Mouse (Mus musculus) CH12.LX (cell line): Measurements from ENCODE around the gene Olfr774. TPM values are rescaled to one million over a fixed set of nuclear protein-coding genes. Genes with fewer than 3 reads are reported as not detected.

Source experiments
- DNase-seq: peaks from one replicate; pipeline ENCODE4 v3.0.0-alpha.2; 2013; ENCODE audit errors: extremely low read depth
- H3K27ac ChIP-seq: 2 replicates; pipeline ENCODE4 v1.5.1; 2012; ENCODE audit warnings: low read depth, mild to moderate bottlenecking, control low read depth, moderate library complexity; ENCODE audit not compliant: insufficient read depth
- H3K27me3 ChIP-seq: replicated peaks from 2 replicates; pipeline ENCODE3; 2012; ENCODE audit warnings: inconsistent platforms
- H3K36me3 ChIP-seq, 2 experiments: replicated peaks in 1 of 2; 2 replicates each; pipeline versions ENCODE3 to v1.6.1; 2012; ENCODE audit warnings: inconsistent platforms in 1 of 2, low read length in 1 of 2, mild to moderate bottlenecking in 1 of 2, mixed read lengths in 1 of 2, moderate library complexity in 1 of 2; ENCODE audit not compliant: control insufficient read depth in 1 of 2, insufficient read depth in 1 of 2
- H3K4me1 ChIP-seq, 2 experiments: 2 replicates each; pipeline ENCODE4 v1.6.1; 2012; ENCODE audit warnings: inconsistent platforms in 1 of 2, moderate library complexity in 1 of 2; ENCODE audit not compliant: insufficient read depth in 2 of 2, control insufficient read depth in 1 of 2
- H3K4me2 ChIP-seq: 2 replicates; pipeline ENCODE4 v1.6.1; 2012; ENCODE audit warnings: low read depth, mild to moderate bottlenecking, control low read depth; ENCODE audit not compliant: poor library complexity, insufficient read depth, severe bottlenecking
- H3K4me3 ChIP-seq, 3 experiments: fragments of 150-350 bp in 1 of 3; sonication (generic) in 1 of 3; replicated peaks in 1 of 3; 2 replicates each; pipeline versions ENCODE3 to v1.5.1; 2011 to 2012; ENCODE audit warnings: low read depth in 2 of 3, low read length in 2 of 3, mild to moderate bottlenecking in 2 of 3, moderate library complexity in 2 of 3, control low read depth in 1 of 3, improper control_type of control experiment in 1 of 3, inconsistent platforms in 1 of 3, mixed read lengths in 1 of 3; ENCODE audit not compliant: poor library complexity in 1 of 3
- H3K79me2 ChIP-seq: replicated peaks from 2 replicates; pipeline ENCODE4 v1.6.1; 2012; ENCODE audit warnings: mild to moderate bottlenecking, moderate library complexity; ENCODE audit not compliant: control insufficient read depth, poor library complexity, insufficient read depth, severe bottlenecking; ENCODE audit errors: extremely low read depth
- H3K9ac ChIP-seq: 2 replicates; pipeline ENCODE4 v1.6.1; 2012; ENCODE audit warnings: low read depth, mild to moderate bottlenecking, control low read depth, moderate library complexity; ENCODE audit not compliant: insufficient read depth
- H3K9me3 ChIP-seq: replicated peaks from 2 replicates; pipeline ENCODE3; 2012; ENCODE audit warnings: low read length, inconsistent platforms, mixed read lengths
- CHD2 ChIP-seq: IDR thresholded peaks from 2 replicates; pipeline ENCODE4 v1.6.1; 2011; ENCODE audit warnings: low read length, improper control_type of control experiment
- E2F4 ChIP-seq: IDR thresholded peaks from 2 replicates; pipeline ENCODE4 v1.6.1; 2011; ENCODE audit warnings: low read depth, low read length, improper control_type of control experiment; ENCODE audit not compliant: insufficient replicate concordance
- ELF1 ChIP-seq: IDR thresholded peaks from 2 replicates; pipeline ENCODE4 v1.6.1; 2014; ENCODE audit warnings: low read depth, mild to moderate bottlenecking, inconsistent platforms, low read length, improper control_type of control experiment
- ETS1 ChIP-seq: conservative IDR thresholded peaks from 2 replicates; pipeline ENCODE4 v1.6.1; 2012; ENCODE audit warnings: low read depth, mild to moderate bottlenecking, inconsistent platforms, low read length, improper control_type of control experiment, moderate library complexity
- GABPA ChIP-seq: IDR thresholded peaks from 2 replicates; pipeline ENCODE4 v1.6.1; 2012; ENCODE audit warnings: low read depth, low read length, improper control_type of control experiment, inconsistent platforms; ENCODE audit not compliant: insufficient replicate concordance
- HCFC1 ChIP-seq: IDR thresholded peaks from 2 replicates; pipeline ENCODE4 v1.6.1; 2012; ENCODE audit warnings: low read depth, mild to moderate bottlenecking, inconsistent platforms, low read length, improper control_type of control experiment
- JUND ChIP-seq: conservative IDR thresholded peaks from 2 replicates; pipeline ENCODE4 v1.6.1; 2011; ENCODE audit warnings: low read depth, low read length, improper control_type of control experiment
- MAFK ChIP-seq: IDR thresholded peaks from 2 replicates; pipeline ENCODE4 v1.6.1; 2011; ENCODE audit warnings: low read length, improper control_type of control experiment; ENCODE audit not compliant: insufficient replicate concordance
- MAX ChIP-seq: IDR thresholded peaks from 2 replicates; pipeline ENCODE4 v1.6.1; 2011; ENCODE audit warnings: low read length, improper control_type of control experiment
- MAZ ChIP-seq: IDR thresholded peaks from 2 replicates; pipeline ENCODE4 v1.6.1; 2012; ENCODE audit warnings: low read depth, mild to moderate bottlenecking, inconsistent platforms, low read length, improper control_type of control experiment, moderate library complexity
- MXI1 ChIP-seq: IDR thresholded peaks from 2 replicates; pipeline ENCODE4 v1.6.1; 2011; ENCODE audit warnings: mild to moderate bottlenecking, low read depth, low read length, improper control_type of control experiment
- NRF1 ChIP-seq: IDR thresholded peaks from 2 replicates; pipeline ENCODE4 v1.6.1; 2014; ENCODE audit warnings: low read depth, mild to moderate bottlenecking, inconsistent platforms, low read length, improper control_type of control experiment, moderate library complexity
- SMC3 ChIP-seq: IDR thresholded peaks from 2 replicates; pipeline ENCODE4 v1.6.1; 2011; ENCODE audit warnings: low read depth, low read length, improper control_type of control experiment
- TBP ChIP-seq: conservative IDR thresholded peaks from 2 replicates; pipeline ENCODE4 v1.6.1; 2011; ENCODE audit warnings: low read depth, low read length, improper control_type of control experiment
- TCF12 ChIP-seq: IDR thresholded peaks from 2 replicates; pipeline ENCODE4 v1.6.1; 2014; ENCODE audit warnings: low read depth, mild to moderate bottlenecking, inconsistent platforms, low read length, improper control_type of control experiment
- USF1 ChIP-seq: IDR thresholded peaks from 2 replicates; pipeline ENCODE4 v1.6.1; 2014; ENCODE audit warnings: low read depth, mild to moderate bottlenecking, inconsistent platforms, low read length, improper control_type of control experiment
- ZC3H11A ChIP-seq: IDR thresholded peaks from 2 replicates; pipeline ENCODE4 v1.6.1; 2012; ENCODE audit warnings: low read depth, mild to moderate bottlenecking, inconsistent platforms, low read length, improper control_type of control experiment
- dilution Hi-C: fragments of 300-500 bp; cut with MboI; formaldehyde crosslinking; loops from 2 replicates; pipeline ENCODE4 v1.14.3; 2020; ENCODE audit warnings: low sequenced_read_pairs; ENCODE audit not compliant: extremely low pct_unique_long_range_greater_than_20kb, extremely low pct_ligation_motif_present
- in situ Hi-C: fragments of 300-500 bp; cut with MboI; formaldehyde crosslinking; loops from 3 replicates; pipeline ENCODE4 v1.14.3; 2019; ENCODE audit warnings: low sequenced_read_pairs, low pct_ligation_motif_present, low pct_unique_long_range_greater_than_20kb, mixed read lengths
- polyA plus RNA-seq: library from polyadenylated mRNA; unstranded; fragments of >175 nt; gene quantifications from 2 replicates; pipeline ENCODE4 v1.2.1, GENCODE M21; 2012; ENCODE audit warnings: low read depth; ENCODE audit not compliant: insufficient read length
- total RNA-seq, 2 experiments: library from RNA; depleted of rRNA; stranded (reverse); fragments of 300-350 nt in 1 of 2; fragments of >200 nt in 1 of 2; gene quantifications; 2 replicates each; pipeline ENCODE4 v1.2.3; 2012 to 2014

Olfr774 gene
- total and polyA plus RNA-seq, 3 experiments = not detected

- Histone ChIP-seq H3K4me3 (no peak within 1 kb of the TSS), H3K4me1 (no peaks in the 10 kb centered on the region), H3K9ac (no peak within 1 kb of the TSS), H3K9me3 (no peaks in the 10 kb centered on the region), H3K27ac (no peak within 1 kb of the TSS), H3K4me2 (no peak within 1 kb of the TSS), H3K36me3 (no peaks in the 10 kb centered on the region), H3K27me3 (no peaks in the 10 kb centered on the region), H3K79me2 (no peaks in the 10 kb centered on the region)
- in situ Hi-C loops (no loop called here), dilution Hi-C loops (no loop called here)
- no peak for DNase-seq
- TF ChIP-seq ZC3H11A (no peak), USF1 (no peak), MXI1 (no peak), ELF1 (no peak), HCFC1 (no peak), GABPA (no peak), MAFK (no peak), JUND (no peak), ETS1 (no peak), TBP (no peak), MAX (no peak), E2F4 (no peak), SMC3 (no peak), TCF12 (no peak), NRF1 (no peak), CHD2 (no peak), MAZ (no peak)
Observed at GRCm38 (mm10) chr10:129271081-129271535, 35.1 kb downstream of the Olfr774 start, which contains the start of gene Olfr777. Olfr777 (minus strand) TSS chr10:129271485.

Other genes starting within 250 kb of the Olfr774 start
Only the 20 nearest of the 24 such genes appear.
- not detected in 2 replicates for gene Olfr763, start 225.4 kb upstream of the Olfr774 start, total RNA-seq (2012; rRNA removed)
- gene Olfr763, start 225.4 kb upstream of the Olfr774 start, total RNA-seq (2014; rRNA removed) = not detected in 2 replicates
- gene Olfr763, start 225.4 kb upstream of the Olfr774 start, polyA plus RNA-seq = not detected in 2 replicates
- gene Olfr764-ps1, start 196.3 kb upstream of the Olfr774 start, total RNA-seq (2012; rRNA removed) = not detected in 2 replicates
- not detected in 2 replicates for gene Olfr764-ps1, start 196.3 kb upstream of the Olfr774 start, total RNA-seq (2014; rRNA removed)
- not detected in 2 replicates for gene Olfr764-ps1, start 196.3 kb upstream of the Olfr774 start, polyA plus RNA-seq
- gene Olfr765, start 186.2 kb upstream of the Olfr774 start, total RNA-seq (2012; rRNA removed) = not detected in 2 replicates
- gene Olfr765, start 186.2 kb upstream of the Olfr774 start, total RNA-seq (2014; rRNA removed) = not detected in 2 replicates
- not detected in 2 replicates for gene Olfr765, start 186.2 kb upstream of the Olfr774 start, polyA plus RNA-seq
- gene Olfr766-ps1, start 167.2 kb upstream of the Olfr774 start, total RNA-seq (2012; rRNA removed) = not detected in 2 replicates
- not detected in 2 replicates for gene Olfr766-ps1, start 167.2 kb upstream of the Olfr774 start, total RNA-seq (2014; rRNA removed)
- gene Olfr766-ps1, start 167.2 kb upstream of the Olfr774 start, polyA plus RNA-seq = not detected in 2 replicates
- not detected in 2 replicates for gene Olfr767, start 153.3 kb upstream of the Olfr774 start, total RNA-seq (2012; rRNA removed)
- not detected in 2 replicates for gene Olfr767, start 153.3 kb upstream of the Olfr774 start, total RNA-seq (2014; rRNA removed)
- not detected in 2 replicates for gene Olfr767, start 153.3 kb upstream of the Olfr774 start, polyA plus RNA-seq
- gene Olfr768, start 136.8 kb upstream of the Olfr774 start, total RNA-seq (2012; rRNA removed) = not detected in 2 replicates
- gene Olfr768, start 136.8 kb upstream of the Olfr774 start, total RNA-seq (2014; rRNA removed) = not detected in 2 replicates
- not detected in 2 replicates for gene Olfr768, start 136.8 kb upstream of the Olfr774 start, polyA plus RNA-seq
- not detected in 2 replicates for gene Olfr769, start 118.3 kb upstream of the Olfr774 start, total RNA-seq (2012; rRNA removed)
- gene Olfr769, start 118.3 kb upstream of the Olfr774 start, total RNA-seq (2014; rRNA removed) = not detected in 2 replicates
- not detected in 2 replicates for gene Olfr769, start 118.3 kb upstream of the Olfr774 start, polyA plus RNA-seq
- gene Olfr770, start 97.2 kb upstream of the Olfr774 start, total RNA-seq (2012; rRNA removed) = not detected in 2 replicates
- not detected in 2 replicates for gene Olfr770, start 97.2 kb upstream of the Olfr774 start, total RNA-seq (2014; rRNA removed)
- gene Olfr770, start 97.2 kb upstream of the Olfr774 start, polyA plus RNA-seq = not detected in 2 replicates
- gene Olfr771, start 71.5 kb upstream of the Olfr774 start, total RNA-seq (2012; rRNA removed) = not detected in 2 replicates
- gene Olfr771, start 71.5 kb upstream of the Olfr774 start, total RNA-seq (2014; rRNA removed) = not detected in 2 replicates
- gene Olfr771, start 71.5 kb upstream of the Olfr774 start, polyA plus RNA-seq = not detected in 2 replicates
- not detected in 2 replicates for gene Olfr772, start 58.3 kb upstream of the Olfr774 start, total RNA-seq (2012; rRNA removed)
- gene Olfr772, start 58.3 kb upstream of the Olfr774 start, total RNA-seq (2014; rRNA removed) = not detected in 2 replicates
- gene Olfr772, start 58.3 kb upstream of the Olfr774 start, polyA plus RNA-seq = not detected in 2 replicates
- not detected in 2 replicates for gene Olfr773, start 48.8 kb upstream of the Olfr774 start, total RNA-seq (2012; rRNA removed)
- not detected in 2 replicates for gene Olfr773, start 48.8 kb upstream of the Olfr774 start, total RNA-seq (2014; rRNA removed)
- gene Olfr773, start 48.8 kb upstream of the Olfr774 start, polyA plus RNA-seq = not detected in 2 replicates
- gene Olfr775, start 12.2 kb downstream of the Olfr774 start, total RNA-seq (2012; rRNA removed) = not detected in 2 replicates
- not detected in 2 replicates for gene Olfr775, start 12.2 kb downstream of the Olfr774 start, total RNA-seq (2014; rRNA removed)
- not detected in 2 replicates for gene Olfr775, start 12.2 kb downstream of the Olfr774 start, polyA plus RNA-seq
- not detected in 2 replicates for gene Olfr776, start 22.9 kb downstream of the Olfr774 start, total RNA-seq (2012; rRNA removed)
- gene Olfr776, start 22.9 kb downstream of the Olfr774 start, total RNA-seq (2014; rRNA removed) = not detected in 2 replicates
- not detected in 2 replicates for gene Olfr776, start 22.9 kb downstream of the Olfr774 start, polyA plus RNA-seq
- not detected in 2 replicates for gene Olfr777, start 35.3 kb downstream of the Olfr774 start, total RNA-seq (2012; rRNA removed)
- gene Olfr777, start 35.3 kb downstream of the Olfr774 start, total RNA-seq (2014; rRNA removed) = not detected in 2 replicates
- not detected in 2 replicates for gene Olfr777, start 35.3 kb downstream of the Olfr774 start, polyA plus RNA-seq
- gene Olfr780, start 81.9 kb downstream of the Olfr774 start, total RNA-seq (2012; rRNA removed) = not detected in 2 replicates
- gene Olfr780, start 81.9 kb downstream of the Olfr774 start, total RNA-seq (2014; rRNA removed) = not detected in 2 replicates
- gene Olfr780, start 81.9 kb downstream of the Olfr774 start, polyA plus RNA-seq = not detected in 2 replicates
- not detected in 2 replicates for gene Olfr781, start 92.7 kb downstream of the Olfr774 start, total RNA-seq (2012; rRNA removed)
- not detected in 2 replicates for gene Olfr781, start 92.7 kb downstream of the Olfr774 start, total RNA-seq (2014; rRNA removed)
- gene Olfr781, start 92.7 kb downstream of the Olfr774 start, polyA plus RNA-seq = not detected in 2 replicates
- not detected in 2 replicates for gene Olfr782, start 112.6 kb downstream of the Olfr774 start, total RNA-seq (2012; rRNA removed)
- not detected in 2 replicates for gene Olfr782, start 112.6 kb downstream of the Olfr774 start, total RNA-seq (2014; rRNA removed)
- not detected in 2 replicates for gene Olfr782, start 112.6 kb downstream of the Olfr774 start, polyA plus RNA-seq
- 0.04 and 0.08 TPM in 2 replicates for gene Olfr784, start 147.9 kb downstream of the Olfr774 start, total RNA-seq (2012; rRNA removed)
- gene Olfr784, start 147.9 kb downstream of the Olfr774 start, total RNA-seq (2014; rRNA removed) = not detected in 2 replicates
- gene Olfr784, start 147.9 kb downstream of the Olfr774 start, polyA plus RNA-seq = 0.10 TPM in 1 of 2 replicates, not detected in the other
- gene Olfr785, start 169.2 kb downstream of the Olfr774 start, total RNA-seq (2012; rRNA removed) = not detected in 2 replicates
- gene Olfr785, start 169.2 kb downstream of the Olfr774 start, total RNA-seq (2014; rRNA removed) = not detected in 2 replicates
- gene Olfr785, start 169.2 kb downstream of the Olfr774 start, polyA plus RNA-seq = not detected in 2 replicates
- gene Olfr786, start 191.1 kb downstream of the Olfr774 start, total RNA-seq (2012; rRNA removed) = not detected in 2 replicates
- gene Olfr786, start 191.1 kb downstream of the Olfr774 start, total RNA-seq (2014; rRNA removed) = not detected in 2 replicates
- gene Olfr786, start 191.1 kb downstream of the Olfr774 start, polyA plus RNA-seq = not detected in 2 replicates